Mouse (Mus musculus) liver, embryonic 13.5 days (tissue): ENCODE measurements around the gene Myo10. TPM values are rescaled to one million over a fixed set of nuclear protein-coding genes. Genes with fewer than 3 reads are reported as not detected.
A peak's percentile ranks its signal among the peaks of the same experiment; 100 is the strongest.

Experiments
- ATAC-seq: fragments of 200-750 bp; cut with Nextera tagmentation; 2 replicates; pipeline ENCODE4 v1.8.0; 2017; ENCODE audit warnings: low read depth, mild to moderate bottlenecking, moderate number of reproducible peaks, moderate library complexity
- DNase-seq: peaks from one replicate; pipeline ENCODE4 v3.0.0; 2022
- H3K27ac ChIP-seq: fragments of 300-500 bp; sonication (generic); 2 replicates; pipeline ENCODE4 v1.5.1; 2015; ENCODE audit warnings: moderate library complexity, mild to moderate bottlenecking, inconsistent platforms
- H3K27me3 ChIP-seq: fragments of 300-500 bp; sonication (generic); 2 replicates; pipeline ENCODE4 v1.6.1; 2015; ENCODE audit warnings: mild to moderate bottlenecking, inconsistent platforms
- H3K36me3 ChIP-seq: fragments of 300-500 bp; sonication (generic); 2 replicates; pipeline ENCODE4 v1.6.1; 2015; ENCODE audit warnings: mild to moderate bottlenecking, inconsistent platforms
- H3K4me1 ChIP-seq: fragments of 300-500 bp; sonication (generic); replicated peaks from 2 replicates; pipeline ENCODE4 v1.6.1; 2015; ENCODE audit warnings: inconsistent platforms
- H3K4me2 ChIP-seq: fragments of 300-500 bp; sonication (generic); 2 replicates; pipeline ENCODE4 v1.6.1; 2015; ENCODE audit warnings: inconsistent platforms, mild to moderate bottlenecking, moderate library complexity
- H3K4me3 ChIP-seq: fragments of 300-500 bp; sonication (generic); replicated peaks from 2 replicates; pipeline ENCODE4 v1.5.1; 2015; ENCODE audit warnings: mild to moderate bottlenecking, inconsistent platforms
- H3K9ac ChIP-seq: fragments of 300-500 bp; sonication (generic); 2 replicates; pipeline ENCODE4 v1.6.1; 2015; ENCODE audit warnings: mild to moderate bottlenecking, inconsistent platforms
- H3K9me3 ChIP-seq: fragments of 300-500 bp; sonication (generic); replicated peaks from 2 replicates; pipeline ENCODE4 v1.6.1; 2016; ENCODE audit warnings: inconsistent platforms
- WGBS: fragments of 180-500 bp; shearing (Covaris S2); methylation state at CpG from one replicate; pipeline ENCODE4 v1.1.7; 2015; ENCODE audit not compliant: insufficient replicate concordance; 5-methylcytosine and 5-hydroxymethylcytosine counted together
- polyA plus RNA-seq: library from polyadenylated mRNA; unstranded; fragments of >200 nt; fragmentation: Nextera tagmentation; extraction: Ambion mirVana; gene quantifications from 2 replicates; pipeline ENCODE4 v1.2.1, GENCODE M21; 2015

Gene Myo10
- polyA plus RNA-seq, 1 experiment from 2014 or later, result 3.8 TPM

- DNase-seq (no peak), ATAC-seq (peak; percentile 11; the same call in 1 of the 2 replicates)
- Histone ChIP-seq H3K4me3 (no peak overlapping the region), H3K27me3 (no peaks in the 10 kb centered on the region), H3K4me2 (no peak overlapping the region), H3K9me3 (no peaks in the 10 kb centered on the region), H3K36me3 (no peaks in the 10 kb centered on the region), H3K9ac (no peak overlapping the region), H3K4me1 (no peaks in the 10 kb centered on the region), H3K27ac (peak overlapping the region; percentile 39; the same call in 1 of the 2 replicates)
- WGBS, result 78% methylated on average over 5 of the region's 5 CpGs
Measured at GRCm38 (mm10) chr15:25589916-25590315, 32.4 kb upstream of the Myo10 start.

DNA sequence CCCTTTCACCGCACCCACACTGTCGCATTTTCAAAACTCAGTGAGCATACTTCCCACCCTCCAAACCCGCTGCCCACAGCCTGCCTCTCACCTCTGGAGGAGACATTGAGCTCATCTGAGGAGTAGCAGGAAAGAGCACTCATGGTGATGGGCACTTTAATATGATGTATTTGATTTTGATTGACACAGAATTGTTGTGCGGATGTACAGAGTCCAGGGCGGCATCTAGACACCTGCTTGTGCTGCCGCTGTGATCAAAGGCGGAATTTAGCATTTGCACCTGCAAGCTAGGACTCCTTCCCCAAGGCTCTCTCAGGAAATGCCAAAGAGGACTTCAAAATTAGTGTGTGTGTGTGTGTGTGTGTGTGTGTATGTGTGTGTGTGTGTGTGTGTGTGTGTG, 31.4 kb upstream of the Myo10 start:
- Histone ChIP-seq H3K4me1 (no peaks in the 10 kb centered on the region), H3K36me3 (no peaks in the 10 kb centered on the region), H3K4me2 (no peak overlapping the region), H3K4me3 (no peak overlapping the region), H3K9me3 (no peaks in the 10 kb centered on the region), H3K27ac (no peak overlapping the region), H3K9ac (no peak overlapping the region), H3K27me3 (no peaks in the 10 kb centered on the region)
- DNase-seq (no peak), ATAC-seq (no peak)
- 87% methylated on average over 7 of the region's 7 CpGs for WGBS

- no peak for ATAC-seq
- Histone ChIP-seq H3K4me2 (no peak overlapping the region), H3K9ac (no peak overlapping the region), H3K36me3 (no peaks in the 10 kb centered on the region), H3K9me3 (no peaks in the 10 kb centered on the region), H3K27ac (no peak overlapping the region), H3K27me3 (no peaks in the 10 kb centered on the region), H3K4me1 (no peaks in the 10 kb centered on the region), H3K4me3 (no peak overlapping the region)
- WGBS, result 37% methylated on average over 4 of the region's 4 CpGs
- no peak for DNase-seq
Measured at GRCm38 (mm10) chr15:25591964-25592363, 30.4 kb upstream of the Myo10 start.

DNA sequence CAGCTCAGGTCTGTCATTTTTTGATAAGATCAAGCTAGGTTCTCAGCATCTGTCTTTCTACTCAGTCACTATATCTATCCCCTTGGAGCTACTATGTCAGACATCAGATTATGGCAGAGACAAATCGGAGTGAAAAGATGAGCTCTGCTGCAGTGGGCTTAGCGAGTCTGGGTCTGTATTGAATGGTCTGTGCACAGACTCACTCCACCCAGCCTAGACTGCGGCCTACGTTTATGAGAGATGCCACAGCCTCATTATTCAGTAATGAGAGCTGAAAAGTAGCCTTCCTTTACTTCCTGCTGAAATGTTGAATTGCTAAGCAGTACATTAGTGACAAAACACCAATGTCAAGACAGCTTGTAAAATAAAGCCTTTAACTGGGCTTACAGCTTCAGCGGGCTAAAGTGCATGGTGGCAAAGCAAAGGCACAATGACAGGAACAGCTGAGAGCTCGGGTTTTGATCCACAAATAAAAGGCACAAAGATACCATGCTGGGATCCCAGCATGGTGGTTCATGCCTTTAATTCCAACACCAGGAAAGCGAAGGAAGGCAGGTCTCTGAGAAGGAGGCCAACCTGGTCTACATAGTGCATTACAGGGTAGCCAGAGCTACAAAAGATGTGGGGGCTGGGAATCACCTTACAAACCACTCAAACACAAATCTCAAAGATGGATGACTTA, 28.7 kb upstream of the Myo10 start:
- no peak overlapping the region for H3K9ac ChIP-seq
- H3K4me3 ChIP-seq, result no peak overlapping the region
- H3K9me3 ChIP-seq, result no peaks in the 10 kb centered on the region
- no peaks in the 10 kb centered on the region for H3K36me3 ChIP-seq
- no peaks in the 10 kb centered on the region for H3K4me1 ChIP-seq
- DNase-seq (no peak), ATAC-seq (no peak)
- no peak overlapping the region for H3K27ac ChIP-seq
- no peak overlapping the region for H3K4me2 ChIP-seq
- H3K27me3 ChIP-seq, result no peaks in the 10 kb centered on the region
- WGBS, result 62% methylated on average over 7 of the region's 7 CpGs

DNA sequence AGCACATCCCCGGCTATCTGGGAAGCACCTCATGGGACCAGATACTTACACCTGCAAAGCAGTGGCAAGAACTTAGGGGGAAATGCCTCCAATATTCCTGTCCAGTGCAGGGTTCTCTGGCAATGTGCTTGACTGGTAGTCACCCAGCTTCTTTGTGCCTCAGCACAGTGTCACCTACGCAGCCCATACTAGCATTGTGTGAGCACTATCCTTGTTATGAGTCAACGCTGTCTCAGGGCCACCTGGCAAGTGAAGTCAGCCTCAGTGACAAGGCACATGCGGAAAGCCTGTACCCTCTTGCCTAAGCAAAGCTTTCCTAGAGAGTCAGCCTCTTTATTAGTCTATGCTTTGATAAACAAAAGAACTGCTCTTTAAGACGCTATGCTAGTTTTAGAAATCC, 24.0 kb upstream of the Myo10 start:
- Histone ChIP-seq H3K9ac (no peak overlapping the region), H3K27ac (no peak overlapping the region), H3K27me3 (no peaks in the 10 kb centered on the region), H3K9me3 (no peaks in the 10 kb centered on the region), H3K36me3 (no peaks in the 10 kb centered on the region), H3K4me2 (no peak overlapping the region), H3K4me3 (no peak overlapping the region), H3K4me1 (no peaks in the 10 kb centered on the region)
- no peak for DNase-seq
- no peak for ATAC-seq
- WGBS, result 70% methylated on average over 5 of the region's 5 CpGs

DNA sequence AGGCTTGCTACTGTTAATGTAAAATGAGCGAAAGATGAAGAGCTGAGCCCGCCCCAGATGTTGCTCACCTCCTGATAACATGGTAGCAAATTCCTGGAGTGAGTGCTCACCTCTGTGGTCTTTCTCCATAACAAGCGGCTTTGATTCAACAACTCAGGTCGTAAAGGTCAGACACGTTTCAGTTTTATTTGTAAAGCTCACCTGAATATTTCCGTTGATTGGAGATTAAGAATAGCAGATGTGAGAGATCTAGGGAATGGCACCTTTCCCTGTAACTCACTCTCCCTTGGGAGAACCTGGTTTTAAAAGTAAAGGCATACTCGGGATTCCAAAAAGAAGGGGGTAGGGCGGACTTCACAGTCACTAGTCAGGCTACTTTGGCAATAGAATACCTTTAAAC, 20.0 kb upstream of the Myo10 start:
- DNase-seq, result no peak
- no peak for ATAC-seq
- Histone ChIP-seq H3K27me3 (no peaks in the 10 kb centered on the region), H3K36me3 (no peaks in the 10 kb centered on the region), H3K27ac (no peak overlapping the region), H3K4me2 (no peak overlapping the region), H3K4me1 (peaks cover 6% of the 10 kb centered on the region), H3K9ac (no peak overlapping the region), H3K9me3 (no peaks in the 10 kb centered on the region), H3K4me3 (no peak overlapping the region)
- 56% methylated on average over 8 of the region's 8 CpGs for WGBS

GRCm38 (mm10) chr15:25603286-25603685, 19.0 kb upstream of the Myo10 start:
- DNase-seq (no peak), ATAC-seq (no peak)

DNA sequence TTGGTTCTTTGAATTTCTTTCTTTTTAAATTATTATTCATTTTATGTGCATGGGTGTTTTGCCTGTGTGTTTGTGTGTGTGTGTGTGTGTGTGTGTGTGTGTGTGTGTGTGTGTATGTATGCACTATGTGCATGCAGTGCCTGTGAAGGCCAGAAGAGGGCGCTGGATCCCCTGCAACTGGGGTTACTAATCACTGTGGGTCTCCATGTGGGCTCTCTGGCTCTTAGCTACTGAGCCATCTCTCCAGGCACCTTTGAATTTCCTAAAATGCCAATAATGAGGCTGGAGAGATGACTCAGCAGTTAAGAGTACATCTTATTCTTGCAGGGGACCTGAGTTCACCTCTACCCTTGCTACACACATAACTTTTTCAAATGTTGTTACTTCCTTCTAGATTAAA, 18.1 kb upstream of the Myo10 start:
- Histone ChIP-seq H3K9ac (no peak overlapping the region), H3K4me1 (peaks cover 26% of the 10 kb centered on the region), H3K9me3 (no peaks in the 10 kb centered on the region), H3K27ac (no peak overlapping the region), H3K4me2 (no peak overlapping the region), H3K36me3 (no peaks in the 10 kb centered on the region), H3K27me3 (no peaks in the 10 kb centered on the region; the same call in 1 of the 2 replicates), H3K4me3 (no peak overlapping the region)
- ATAC-seq (no peak), DNase-seq (no peak)
- 36% methylated on average over 1 of the region's 1 CpGs for WGBS

More at GRCm38 (mm10) chr15:25603286-25603685, 19.0 kb upstream of the Myo10 start:
- H3K4me1 ChIP-seq, result peaks cover 16% of the 10 kb centered on the region
- no peak overlapping the region for H3K27ac ChIP-seq
- WGBS, result 73% methylated on average over 6 of the region's 6 CpGs
- no peaks in the 10 kb centered on the region for H3K36me3 ChIP-seq
- no peak overlapping the region for H3K4me2 ChIP-seq
- no peaks in the 10 kb centered on the region for H3K9me3 ChIP-seq
- H3K27me3 ChIP-seq, result no peaks in the 10 kb centered on the region; the same call in 1 of the 2 replicates
- no peak overlapping the region for H3K9ac ChIP-seq
- H3K4me3 ChIP-seq, result no peak overlapping the region

- no peak overlapping the region for H3K27ac ChIP-seq
- no peak overlapping the region for H3K9ac ChIP-seq
- H3K36me3 ChIP-seq, result no peaks in the 10 kb centered on the region
- no peaks in the 10 kb centered on the region for H3K9me3 ChIP-seq
- no peak for ATAC-seq
- H3K27me3 ChIP-seq, result no peaks in the 10 kb centered on the region; the same call in 1 of the 2 replicates
- WGBS, result 37% methylated on average over 4 of the region's 4 CpGs
- no peak for DNase-seq
- H3K4me1 ChIP-seq, result peaks cover 35% of the 10 kb centered on the region
- no peak overlapping the region for H3K4me2 ChIP-seq
- H3K4me3 ChIP-seq, result no peak overlapping the region
Measured at GRCm38 (mm10) chr15:25605376-25605775, 16.9 kb upstream of the Myo10 start.

GRCm38 (mm10) chr15:25608742-25609141, 13.6 kb upstream of the Myo10 start:
- no peaks in the 10 kb centered on the region; the same call in 1 of the 2 replicates for H3K27me3 ChIP-seq
- DNase-seq (peak; percentile 59), ATAC-seq (peak; percentile 90)
- H3K4me2 ChIP-seq, result peak overlapping the region; percentile 56
- H3K9me3 ChIP-seq, result no peaks in the 10 kb centered on the region
- WGBS, result 7% methylated on average over 3 of the region's 3 CpGs
- H3K9ac ChIP-seq, result no peak overlapping the region
- H3K4me1 ChIP-seq, result peaks cover 43% of the 10 kb centered on the region
- H3K27ac ChIP-seq, result peak overlapping the region; percentile 31; the same call in 1 of the 2 replicates
- no peaks in the 10 kb centered on the region for H3K36me3 ChIP-seq
- 0 out of 2 replicates have a peak overlapping the region, but pooled peaks have one; percentile 9 for H3K4me3 ChIP-seq

GRCm38 (mm10) chr15:25609253-25609652, 13.1 kb upstream of the Myo10 start:
- no peaks in the 10 kb centered on the region for H3K9me3 ChIP-seq
- no peaks in the 10 kb centered on the region; the same call in 1 of the 2 replicates for H3K27me3 ChIP-seq
- 0 out of 2 replicates have a peak overlapping the region, but pooled peaks have one; percentile 40 for H3K9ac ChIP-seq
- peak overlapping the region; percentile 56 for H3K4me2 ChIP-seq
- DNase-seq (peak; percentile 34), ATAC-seq (peak; percentile 72)
- H3K4me3 ChIP-seq, result 0 out of 2 replicates have a peak overlapping the region, but pooled peaks have one; percentile 9
- 4% methylated on average over 10 of the region's 10 CpGs for WGBS
- no peaks in the 10 kb centered on the region for H3K36me3 ChIP-seq
- H3K27ac ChIP-seq, result peak overlapping the region; percentile 31; the same call in 1 of the 2 replicates
- H3K4me1 ChIP-seq, result peaks cover 43% of the 10 kb centered on the region

DNA sequence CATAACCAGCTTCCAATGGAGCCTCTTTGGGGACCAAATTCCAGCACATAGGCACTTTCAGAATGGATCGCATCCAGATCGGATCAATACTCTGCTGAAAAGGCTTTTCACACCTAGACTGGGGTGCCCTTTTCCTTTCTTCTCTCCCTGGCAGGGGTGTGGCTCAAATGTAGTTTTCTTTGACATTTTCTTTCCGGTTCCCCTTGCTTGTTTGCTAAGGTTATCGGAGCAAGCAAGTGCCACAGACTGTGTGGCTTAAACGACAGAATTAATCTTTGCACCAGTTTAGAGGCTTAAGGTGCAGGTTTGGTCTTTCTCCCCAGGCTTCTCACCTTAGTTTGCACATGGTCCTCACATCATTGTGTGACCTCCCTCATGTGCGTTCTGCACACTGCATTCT, 11.1 kb upstream of the Myo10 start:
- ATAC-seq (no peak), DNase-seq (no peak)
- Histone ChIP-seq H3K36me3 (no peaks in the 10 kb centered on the region), H3K27me3 (no peaks in the 10 kb centered on the region; the same call in 1 of the 2 replicates), H3K4me1 (peaks cover 43% of the 10 kb centered on the region), H3K9ac (no peak overlapping the region), H3K4me2 (peak overlapping the region; percentile 24; the same call in 1 of the 2 replicates), H3K4me3 (no peak overlapping the region), H3K27ac (no peak overlapping the region), H3K9me3 (no peaks in the 10 kb centered on the region)
- WGBS, result 52% methylated on average over 6 of the region's 6 CpGs
